21 mouse cellular contexts compared by ENCODE assay signal in the genomic region with DNA sequence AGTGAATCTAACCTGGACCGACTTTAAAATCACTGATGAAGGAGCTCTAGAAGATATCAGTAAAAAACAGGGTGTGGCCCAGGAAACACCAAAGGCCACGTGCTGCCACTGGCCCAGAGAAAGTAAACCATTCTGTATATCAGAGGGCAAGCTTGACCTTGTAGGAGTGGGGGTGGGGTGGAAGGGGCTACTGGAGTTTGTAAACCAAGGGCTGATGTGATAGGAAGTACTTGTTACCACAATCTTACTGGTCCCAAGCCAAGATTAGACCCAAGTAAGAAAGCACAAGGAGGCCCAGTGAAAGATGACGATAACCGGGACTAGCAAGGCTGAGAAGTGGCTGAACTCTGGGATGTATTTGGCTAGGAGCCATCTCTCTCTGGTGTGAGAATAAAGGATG.
"Had no signal": no experiment of that assay in that cellular context is flagged by ENCODE, and none has a peak within 500 bp of the region (broad histone marks: within the 10 kb centered on the region; RNA-seq: fewer than 3 reads in every experiment).

No protein-coding gene starts in this region.

- H3K27me3 ChIP-seq: midbrain, embryonic 12.5 days; neural tube, embryonic 13.5 days; neural tube, embryonic 15.5 days; stomach, embryonic 15.5 days had no signal

- DNase-seq: lung, adult 18-20 months; lung, embryonic 14.5 days; lung, postnatal 10 days; lung, postnatal 4 days; midbrain, embryonic 14.5 days; retina, postnatal 1 day; right cerebral cortex, adult 18-20 months; right cerebral cortex, postnatal 25 days; right cerebral cortex, postnatal 4 days; spleen, adult 18-20 months; thymus, adult 18-20 months; thymus, postnatal 14 days; thymus, postnatal 36 days had no signal

- H3K4me2 ChIP-seq: lung, embryonic 14.5 days; midbrain, embryonic 12.5 days; neural tube, embryonic 13.5 days; neural tube, embryonic 15.5 days; stomach, embryonic 15.5 days had no signal

- H3K36me3 ChIP-seq: midbrain, embryonic 10.5 days; midbrain, embryonic 12.5 days; neural tube, embryonic 13.5 days; neural tube, embryonic 15.5 days; stomach, embryonic 15.5 days had no signal

- H3K4me3 ChIP-seq: midbrain, embryonic 10.5 days; midbrain, embryonic 12.5 days; myocyte; neural tube, embryonic 13.5 days; neural tube, embryonic 15.5 days; stomach, embryonic 15.5 days had no signal

- H3K4me1 ChIP-seq: midbrain, embryonic 12.5 days; neural tube, embryonic 13.5 days; neural tube, embryonic 15.5 days; stomach, embryonic 15.5 days had no signal

- H3K9me3 ChIP-seq: midbrain, embryonic 12.5 days; neural tube, embryonic 13.5 days; neural tube, embryonic 15.5 days; stomach, embryonic 15.5 days had no signal

- H3K27ac ChIP-seq: liver, embryonic 14.5 days; midbrain, embryonic 10.5 days; midbrain, embryonic 12.5 days; neural tube, embryonic 13.5 days; neural tube, embryonic 15.5 days; stomach, embryonic 15.5 days had no signal

- ATAC-seq: midbrain, embryonic 16.5 days had no signal

- H3K9ac ChIP-seq: liver, embryonic 14.5 days; lung, embryonic 14.5 days; midbrain, embryonic 12.5 days; neural tube, embryonic 13.5 days; neural tube, embryonic 15.5 days; stomach, embryonic 15.5 days had no signal
